Mouse (Mus musculus) embryonic fibroblast, embryonic 13.5 days (primary cell): Measurements from ENCODE around the gene Aff3.

Source experiments
- CTCF ChIP-seq: IDR thresholded peaks from 2 replicates; pipeline ENCODE4 v1.5.1; 2011; ENCODE audit warnings: mild to moderate bottlenecking, control low read depth, low read length, moderate library complexity, borderline replicate concordance; ENCODE audit not compliant: insufficient read depth
- POLR2A ChIP-seq: IDR thresholded peaks from 2 replicates; pipeline ENCODE4 v1.6.1; 2011; ENCODE audit warnings: low read depth, mild to moderate bottlenecking, control low read depth, low read length, moderate library complexity

DNA sequence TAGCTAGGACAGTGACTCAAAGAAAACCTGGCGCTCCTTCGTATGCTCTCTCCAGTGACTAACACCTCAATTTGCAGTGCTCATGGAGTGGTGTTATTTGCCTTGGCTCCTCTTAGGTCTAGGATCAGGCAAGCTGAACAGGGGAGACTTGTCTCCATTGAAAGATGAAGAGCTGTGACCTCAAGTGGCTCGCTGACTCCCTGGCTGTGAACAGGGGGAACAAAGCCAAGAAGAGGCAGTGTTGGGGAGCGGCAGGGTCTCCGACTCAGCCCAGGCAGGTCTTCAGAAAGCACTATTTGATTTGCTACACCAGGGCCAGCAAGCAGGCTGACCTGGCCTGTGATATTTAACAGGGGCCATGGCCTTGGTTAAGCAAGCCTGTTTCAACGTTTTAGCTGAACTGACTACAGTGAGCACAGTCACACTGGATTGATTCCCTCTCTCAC lies 423.5 kb downstream of the Aff3 start:
- TF ChIP-seq POLR2A, result no peak
- TF ChIP-seq CTCF, result no peak
